Mouse (Mus musculus) layer of hippocampus, postnatal 25 days (tissue): ENCODE measurements around the gene Gm21854. TPM values are rescaled to one million over a fixed set of nuclear protein-coding genes. Genes with fewer than 3 reads are reported as not detected.
"Not testable (repeated sequence)": the region's sequence is repeated elsewhere in the genome, so short reads cannot be mapped to it uniquely, and the experiment has no call there.

Experiments used
- DNase-seq, 2 experiments: peaks; one replicate each; pipeline ENCODE4 v3.0.0; 2022; ENCODE audit warnings: mixed read lengths in 2 of 2, low spot score in 1 of 2; ENCODE audit errors: extremely low spot score in 1 of 2
- total RNA-seq, 2 experiments: library from RNA; stranded (reverse); gene quantifications; 2 replicates each; pipeline ENCODE4 v1.2.3; 2021

The Gm21854 gene
- total RNA-seq: not detected

- DNase-seq: not testable (repeated sequence)
Observed at GRCm38 (mm10) chrY:5656686-5657085, at the start of gene Gm21854. Gene Gm21854, plus strand, starts transcription at chrY:5656986.

Other genes with a start within 250 kb of the Gm21854 start
- gene Gm20914, start 69.0 kb downstream of the Gm21854 start, total RNA-seq: not detected
- gene Gm28171, start 136.4 kb downstream of the Gm21854 start, total RNA-seq: not detected